Mouse (Mus musculus) olfactory bulb, adult 2 months (tissue): ENCODE data around the gene Hacd2. TPM values are rescaled to one million over a fixed set of nuclear protein-coding genes. Genes with fewer than 3 reads are reported as not detected.

ENCODE experiments used
- H3K27ac ChIP-seq: fragments of 200-500 bp; 2 replicates; pipeline ENCODE4 v1.5.1; 2012; ENCODE audit warnings: low read depth, low read length; ENCODE audit not compliant: insufficient read depth
- H3K4me1 ChIP-seq: fragments of 200-500 bp; 2 replicates; pipeline ENCODE4 v1.6.1; 2012; ENCODE audit warnings: low read length; ENCODE audit not compliant: control insufficient read depth, insufficient read depth
- H3K4me3 ChIP-seq: fragments of 200-500 bp; 2 replicates; pipeline ENCODE4 v1.5.1; 2012; ENCODE audit warnings: mild to moderate bottlenecking, low read depth, low read length, moderate library complexity; ENCODE audit not compliant: insufficient read depth
- CTCF ChIP-seq: fragments of 200-500 bp; IDR thresholded peaks from 2 replicates; pipeline ENCODE4 v1.5.1; 2012; ENCODE audit warnings: low read depth, mild to moderate bottlenecking, low read length, moderate library complexity; ENCODE audit not compliant: insufficient read depth
- POLR2A ChIP-seq: fragments of 200-500 bp; IDR thresholded peaks from 2 replicates; pipeline ENCODE4 v1.6.1; 2012; ENCODE audit warnings: mild to moderate bottlenecking, low read depth, low read length, moderate library complexity; ENCODE audit not compliant: insufficient read depth
- WGBS: fragments of 180-500 bp; shearing (Covaris S2); methylation state at CpG from one replicate; pipeline ENCODE4 v1.1.7; 2018; 5-methylcytosine and 5-hydroxymethylcytosine counted together
- polyA plus RNA-seq: library from polyadenylated mRNA; stranded (reverse); fragments of >200 nt; gene quantifications from 2 replicates; pipeline ENCODE4 v1.2.4, GENCODE M21; 2012; ENCODE audit warnings: low replicate concordance; ENCODE audit not compliant: missing spikeins, insufficient read depth, insufficient read length

Gene Hacd2
- polyA plus RNA-seq, 1 experiment = not detected

- Histone ChIP-seq H3K4me3 (no peak overlapping the region), H3K4me1 (peaks cover 32% of the 10 kb centered on the region), H3K27ac (no peak overlapping the region)
- WGBS = 49% methylated on average over 11 of the region's 11 CpGs
- TF ChIP-seq CTCF (no peak), POLR2A (no peak)
Measured at GRCm38 (mm10) chr16:34999986-35000385, 22.2 kb upstream of the Hacd2 start.

GRCm38 (mm10) chr16:35000923-35001560, 21.2 kb upstream of the Hacd2 start:
- Histone ChIP-seq H3K4me3 (no peak overlapping the region), H3K4me1 (peaks cover 25% of the 10 kb centered on the region), H3K27ac (no peak overlapping the region)
- 6% methylated on average over 10 of the region's 10 CpGs for WGBS
- no peak for TF ChIP-seq POLR2A
- TF ChIP-seq CTCF = no peak

- 82% methylated on average over 5 of the region's 5 CpGs for WGBS
- Histone ChIP-seq H3K4me1 (peaks cover 12% of the 10 kb centered on the region), H3K4me3 (no peak overlapping the region), H3K27ac (no peak overlapping the region)
- TF ChIP-seq POLR2A (no peak), CTCF (no peak)
Measured at GRCm38 (mm10) chr16:35004356-35004755, 17.9 kb upstream of the Hacd2 start.

- TF ChIP-seq CTCF (no peak), POLR2A (no peak)
- H3K4me3 ChIP-seq = no peak overlapping the region
- 79% methylated on average over 2 of the region's 2 CpGs for WGBS
- no peak overlapping the region for H3K27ac ChIP-seq
- peaks cover 12% of the 10 kb centered on the region for H3K4me1 ChIP-seq
Measured at GRCm38 (mm10) chr16:35004756-35005155, 17.5 kb upstream of the Hacd2 start.

- no peak overlapping the region for H3K27ac ChIP-seq
- TF ChIP-seq POLR2A (no peak), CTCF (no peak)
- no peak overlapping the region for H3K4me3 ChIP-seq
- 93% methylated on average over 5 of the region's 5 CpGs for WGBS
- peaks cover 3% of the 10 kb centered on the region for H3K4me1 ChIP-seq
Measured at GRCm38 (mm10) chr16:35006251-35006650, 16.0 kb upstream of the Hacd2 start.

GRCm38 (mm10) chr16:35007361-35007760, 14.9 kb upstream of the Hacd2 start:
- no peak overlapping the region for H3K27ac ChIP-seq
- no peak overlapping the region for H3K4me3 ChIP-seq
- TF ChIP-seq CTCF = no peak
- TF ChIP-seq POLR2A = no peak
- WGBS = 73% methylated on average over 1 of the region's 1 CpGs
- no peaks in the 10 kb centered on the region for H3K4me1 ChIP-seq

GRCm38 (mm10) chr16:35008447-35008846, 13.8 kb upstream of the Hacd2 start:
- no peak for TF ChIP-seq CTCF
- no peak for TF ChIP-seq POLR2A
- no peak overlapping the region for H3K4me3 ChIP-seq
- H3K4me1 ChIP-seq = no peaks in the 10 kb centered on the region
- H3K27ac ChIP-seq = no peak overlapping the region

GRCm38 (mm10) chr16:35013501-35013900, 8.7 kb upstream of the Hacd2 start:
- Histone ChIP-seq H3K4me1 (no peaks in the 10 kb centered on the region), H3K27ac (no peak overlapping the region), H3K4me3 (no peak overlapping the region)
- WGBS = 92% methylated on average over 2 of the region's 2 CpGs
- TF ChIP-seq POLR2A (no peak), CTCF (no peak)

GRCm38 (mm10) chr16:35016491-35016890, 5.7 kb upstream of the Hacd2 start:
- 75% methylated on average over 3 of the region's 3 CpGs for WGBS
- TF ChIP-seq POLR2A = no peak
- TF ChIP-seq CTCF = no peak
- Histone ChIP-seq H3K27ac (no peak overlapping the region), H3K4me1 (no peaks in the 10 kb centered on the region), H3K4me3 (no peak overlapping the region)
